Mouse (Mus musculus): ENCODE measurements around the gene 0610040J01Rik.
A peak's percentile ranks its signal among the peaks of the same experiment; 100 is the strongest.
"Not testable (repeated sequence)": the region's sequence is repeated elsewhere in the genome, so short reads cannot be mapped to it uniquely, and the experiment has no call there.

The 0610040J01Rik gene

DNA sequence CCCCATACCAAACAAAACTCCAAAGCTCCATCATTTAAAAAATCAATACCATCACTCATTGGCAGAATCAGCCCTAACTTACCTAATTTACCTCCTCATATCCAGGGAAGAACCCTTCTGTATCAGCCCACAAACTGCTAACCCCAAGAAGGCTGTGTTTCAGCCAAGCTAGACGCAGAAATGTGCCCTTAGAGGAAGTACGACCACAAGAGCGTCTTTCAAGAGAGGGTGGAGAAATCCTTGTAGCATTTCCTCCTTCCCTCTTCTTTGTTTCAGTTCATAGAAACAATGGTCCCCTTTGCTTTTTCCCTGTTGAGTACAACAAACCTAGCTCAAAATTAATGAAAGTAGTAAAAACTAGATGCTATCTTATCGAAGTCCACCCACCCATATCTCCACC is 18.9 kb downstream of the 0610040J01Rik start:
- DNase-seq, result no peak

- DNase-seq, result no peak
These were observed 21.8 kb downstream of the 0610040J01Rik start for GRCm38 (mm10) chr5:63833955-63834354.

GRCm38 (mm10) chr5:63834435-63834834 is 22.3 kb downstream of the 0610040J01Rik start:
- DNase-seq, result no peak

DNA sequence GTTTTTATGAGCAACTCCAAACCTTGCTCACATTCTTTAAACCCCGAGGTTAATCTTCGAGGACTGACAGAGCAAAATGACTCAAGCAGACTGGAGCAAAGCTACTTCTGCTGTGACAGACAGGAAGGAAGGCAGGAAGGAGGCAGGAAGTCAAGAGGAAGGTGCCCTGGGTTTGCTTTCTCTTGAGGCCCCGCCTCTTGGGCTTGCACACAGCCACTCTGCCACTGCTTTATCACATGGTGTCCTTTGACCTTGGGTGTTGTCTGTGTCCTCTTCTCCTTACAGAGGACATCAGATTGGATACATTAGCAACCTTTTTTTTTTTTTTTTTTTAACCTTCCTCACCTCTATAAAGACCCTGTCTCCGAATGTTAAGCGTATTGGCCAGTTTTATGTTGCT is 25.0 kb downstream of the 0610040J01Rik start:
- DNase-seq, result no peak

GRCm38 (mm10) chr5:63837851-63838250 is 25.7 kb downstream of the 0610040J01Rik start:
- DNase-seq, result no peak

DNA sequence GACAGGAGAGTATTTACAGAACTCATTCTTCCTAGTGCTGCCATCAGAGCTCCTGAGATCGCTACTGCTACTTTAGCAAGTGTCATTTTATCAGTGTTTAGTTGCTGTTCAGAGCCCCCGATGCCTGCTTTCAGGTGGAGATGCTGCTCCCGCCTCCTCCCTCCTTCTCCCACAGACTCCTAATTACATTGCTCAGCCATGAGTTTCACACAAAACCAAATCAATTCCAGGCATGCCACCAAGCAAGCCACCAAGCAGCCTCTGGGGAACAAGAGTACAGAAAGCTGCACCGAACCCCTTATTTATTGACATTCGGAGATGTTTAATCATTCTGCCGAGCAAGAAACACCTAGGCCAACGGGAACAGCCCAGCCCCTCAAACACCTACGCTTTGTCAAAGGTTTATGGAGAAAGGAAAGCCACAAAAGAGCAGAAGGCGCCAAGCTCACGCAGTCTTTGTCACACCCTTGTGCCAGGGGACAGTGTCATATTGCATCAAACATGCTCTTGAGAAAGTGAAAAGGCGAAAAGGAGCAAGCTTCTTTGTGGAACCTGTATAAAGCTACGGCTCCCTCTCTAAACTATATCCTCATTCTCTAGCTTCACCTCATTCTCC is 27.7 kb downstream of the 0610040J01Rik start:
- no peak for DNase-seq

DNA sequence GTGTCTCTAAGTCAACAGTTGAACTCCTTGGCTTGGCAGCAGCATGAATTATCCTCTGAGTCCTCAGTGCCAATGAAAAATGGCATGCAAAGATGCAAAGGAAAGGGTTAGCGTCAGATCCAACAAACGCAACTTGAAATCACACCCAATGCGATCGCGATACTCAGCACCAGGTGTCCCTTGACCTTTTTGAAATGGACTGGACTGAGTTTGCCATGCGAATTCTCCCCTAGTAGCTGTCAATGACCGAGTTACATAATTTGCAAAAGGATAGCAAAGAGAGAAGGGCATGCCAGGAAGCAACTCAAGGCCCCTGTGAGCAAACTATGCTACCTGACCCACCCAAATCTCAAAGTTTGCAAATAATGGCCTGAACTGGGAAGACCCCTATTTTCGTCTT is 34.9 kb downstream of the 0610040J01Rik start:
- DNase-seq, result no peak

DNA sequence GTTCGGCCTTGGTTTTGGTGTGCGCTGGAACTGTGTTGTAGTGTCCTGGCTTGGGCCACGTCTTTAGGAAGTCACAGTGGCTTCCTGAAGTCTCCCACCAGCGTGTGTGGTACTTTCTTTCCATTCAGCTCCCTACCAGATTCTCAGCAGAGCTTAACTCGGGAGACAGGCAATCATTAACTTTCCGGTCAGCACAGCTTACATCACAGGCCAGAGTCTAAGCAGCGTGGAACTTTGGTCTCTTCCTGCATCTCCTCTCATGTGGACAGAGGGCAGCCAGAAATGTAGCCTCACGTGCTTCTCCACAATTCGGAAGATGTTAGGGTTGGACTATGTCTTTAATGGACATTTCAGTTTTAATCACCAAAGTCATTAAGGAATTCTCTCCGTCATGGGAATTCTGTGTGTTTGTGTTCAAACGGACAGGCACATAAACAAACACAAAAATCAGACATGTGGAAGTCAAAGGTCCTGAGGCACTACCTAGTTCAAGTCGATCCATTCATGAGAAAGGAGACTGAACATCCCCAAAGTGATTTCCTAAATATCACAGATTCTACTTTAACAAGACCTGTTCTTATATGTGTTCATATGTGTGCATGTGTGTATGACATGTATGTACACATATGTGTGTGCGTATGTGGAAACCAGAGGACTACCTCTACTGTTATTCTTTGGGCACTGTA is 35.5 kb downstream of the 0610040J01Rik start:
- no peak for DNase-seq

DNA sequence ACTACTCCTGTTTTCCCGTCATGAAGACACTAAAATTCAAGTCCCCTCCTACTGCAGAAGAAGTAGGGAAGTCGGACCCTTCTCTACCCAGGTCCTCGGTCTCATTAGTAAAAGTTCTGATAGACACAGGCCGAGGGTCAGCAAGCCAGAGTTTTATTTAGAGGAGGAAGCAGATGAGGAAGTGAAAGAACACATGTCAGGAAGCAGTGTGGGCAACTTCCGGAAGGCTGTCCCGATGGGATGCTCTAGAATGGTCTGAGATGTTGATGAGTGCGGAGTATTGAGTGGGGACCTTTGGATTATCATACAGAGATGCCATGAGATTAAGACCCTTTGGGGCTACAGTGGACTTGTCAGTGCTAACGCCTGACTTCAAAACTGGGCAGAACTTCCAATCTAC is 46.7 kb downstream of the 0610040J01Rik start:
- DNase-seq, result no peak

GRCm38 (mm10) chr5:63867421-63867820 is 55.3 kb downstream of the 0610040J01Rik start:
- DNase-seq, result peak; percentile 30

- peak; percentile 64 for DNase-seq
These were observed 60.2 kb downstream of the 0610040J01Rik start for GRCm38 (mm10) chr5:63872176-63872932.

- DNase-seq, result peak; percentile 50
These were observed 62.7 kb downstream of the 0610040J01Rik start for GRCm38 (mm10) chr5:63874880-63875279.

DNA sequence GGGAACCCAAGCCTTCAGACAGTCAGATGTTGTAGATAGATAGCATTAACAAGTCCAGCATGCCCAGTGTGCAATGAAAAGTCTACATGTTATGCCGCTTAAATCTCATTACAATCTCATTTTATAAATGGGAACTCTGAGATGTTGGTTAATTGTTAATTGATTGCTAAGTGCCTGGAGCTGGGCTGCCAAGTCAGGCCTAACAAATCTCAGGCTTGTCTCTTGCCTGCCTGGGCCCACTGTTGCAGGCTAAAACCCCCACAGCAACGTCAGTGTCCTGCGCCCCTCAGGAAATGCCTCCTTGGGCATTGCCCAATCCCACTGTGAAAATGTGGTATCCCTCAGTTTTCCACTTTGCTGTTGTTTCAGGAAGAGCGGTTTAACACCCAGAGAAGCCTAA is 63.9 kb downstream of the 0610040J01Rik start:
- no peak for DNase-seq

GRCm38 (mm10) chr5:63879026-63879425 is 66.9 kb downstream of the 0610040J01Rik start:
- DNase-seq, result no peak

GRCm38 (mm10) chr5:63886292-63886691 is 74.1 kb downstream of the 0610040J01Rik start:
- no peak for DNase-seq

DNA sequence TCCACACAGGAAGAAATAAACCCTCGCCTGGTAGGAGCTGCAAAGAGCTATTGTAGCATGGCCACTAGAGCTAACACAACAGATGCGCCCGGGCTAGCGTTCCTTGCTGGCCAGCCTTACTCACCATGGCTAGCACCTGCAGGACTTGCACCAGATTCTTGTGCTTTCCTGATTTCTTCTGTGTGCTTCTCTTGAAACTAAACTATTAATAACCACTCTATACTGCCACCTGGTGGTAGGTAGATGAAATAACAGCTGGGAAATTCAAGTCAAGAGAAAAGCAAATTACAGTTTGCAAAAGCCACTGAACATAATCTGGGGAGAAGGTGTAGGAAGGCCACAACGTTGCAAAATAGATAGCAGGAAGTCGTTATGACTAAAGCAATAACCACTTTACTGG is 74.5 kb downstream of the 0610040J01Rik start:
- peak; percentile 56 for DNase-seq

DNA sequence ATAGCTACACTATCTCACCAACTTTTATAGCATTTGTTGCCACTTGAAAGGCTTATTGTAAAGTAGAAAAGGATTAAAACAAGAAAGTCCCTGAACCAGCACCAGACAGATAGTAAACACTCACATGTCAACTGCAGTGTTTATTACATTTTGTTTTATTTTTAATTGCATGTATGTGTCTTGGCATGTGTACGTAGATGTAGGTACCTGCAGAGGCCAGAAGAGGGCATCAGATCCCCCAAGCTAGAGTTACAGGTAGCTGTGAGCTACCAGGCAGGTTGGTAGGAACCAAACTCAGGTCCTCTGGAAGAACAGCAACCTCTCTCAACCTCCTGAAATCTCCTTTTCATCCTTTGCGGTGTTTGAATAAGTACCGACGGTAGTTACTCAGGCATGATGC is 74.9 kb downstream of the 0610040J01Rik start:
- no peak for DNase-seq

DNA sequence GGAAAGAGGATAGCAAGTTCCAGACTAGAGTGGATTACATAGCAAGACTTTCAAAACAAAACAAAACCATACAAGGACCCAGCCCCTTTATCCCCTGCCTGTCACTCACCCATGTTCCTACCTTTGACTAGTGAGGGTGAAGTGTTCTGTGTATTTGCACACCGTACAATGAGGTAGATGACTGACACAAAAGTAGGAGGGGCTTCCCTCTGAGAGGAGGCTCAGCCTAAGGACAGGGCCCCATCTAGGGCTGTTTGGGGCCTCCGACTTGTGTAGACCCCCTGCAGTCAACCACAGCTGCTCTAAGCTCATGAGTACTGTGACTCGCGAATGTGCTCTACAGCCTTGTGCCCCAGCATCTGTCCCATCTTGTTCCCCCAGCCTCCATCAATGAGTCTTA is 79.1 kb downstream of the 0610040J01Rik start:
- DNase-seq, result no peak

GRCm38 (mm10) chr5:63891912-63892311 is 79.7 kb downstream of the 0610040J01Rik start:
- DNase-seq, result no peak

DNA sequence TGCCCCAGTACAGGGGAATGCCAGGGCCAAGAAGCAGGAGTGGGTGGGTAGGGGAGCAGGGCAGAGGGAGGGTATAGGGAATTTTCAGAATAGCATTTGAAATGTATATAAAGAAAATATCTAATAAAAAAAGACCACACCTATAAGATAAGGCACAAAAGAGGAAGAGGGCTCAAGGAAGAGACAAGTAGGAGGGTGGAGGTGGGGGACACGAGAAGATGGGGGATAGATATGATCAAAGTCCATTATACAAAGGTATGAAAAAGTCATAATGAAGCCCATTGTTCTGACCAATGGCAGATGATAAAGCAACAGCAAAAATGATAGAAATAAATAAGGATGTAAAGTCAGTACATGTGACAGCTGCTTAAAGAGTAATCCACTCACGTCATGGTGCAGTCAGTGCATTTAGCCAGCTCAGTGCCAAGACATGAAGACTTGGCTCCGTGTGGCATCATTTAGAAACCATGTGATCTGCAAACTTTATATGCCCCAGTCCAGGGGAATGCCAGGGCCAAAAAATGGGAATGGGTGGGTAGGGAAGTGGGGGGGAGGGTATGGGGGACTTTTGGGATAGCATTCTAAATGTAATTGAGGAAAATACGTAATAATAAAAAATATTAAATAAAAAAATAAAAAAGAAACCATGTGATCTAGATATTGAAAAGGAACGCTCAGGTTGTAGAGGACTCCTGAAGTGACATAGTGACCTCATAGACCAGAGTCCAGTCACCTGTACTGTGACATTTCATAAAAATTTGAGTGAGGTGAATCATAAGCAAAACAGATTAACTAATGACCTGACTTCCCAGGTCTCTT is 85.0 kb downstream of the 0610040J01Rik start:
- not testable (repeated sequence) for DNase-seq

- DNase-seq, result no peak
These were observed 85.6 kb downstream of the 0610040J01Rik start for GRCm38 (mm10) chr5:63897820-63898110.

DNA sequence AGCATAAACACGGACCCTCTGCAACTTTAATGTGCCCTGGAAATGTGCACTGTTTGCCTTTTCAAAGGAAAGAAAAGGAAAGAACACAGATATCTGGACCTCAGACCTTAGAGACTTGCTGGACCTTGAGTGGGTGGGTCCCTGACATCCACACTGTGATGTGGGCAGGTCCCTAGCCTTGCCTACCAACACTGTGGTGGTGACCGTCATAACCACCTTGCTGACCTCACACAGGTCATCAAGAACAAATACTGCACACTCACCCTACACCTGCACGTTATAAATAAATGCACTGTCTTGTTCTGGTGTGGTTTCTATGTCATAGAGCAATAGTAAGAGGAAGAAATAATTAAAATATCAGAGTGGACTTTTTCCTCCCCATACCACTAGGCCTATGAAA is 91.2 kb downstream of the 0610040J01Rik start:
- no peak for DNase-seq
